Mouse (Mus musculus): ENCODE measurements around the gene Aoah. TPM values are rescaled to one million over a fixed set of nuclear protein-coding genes. Genes with fewer than 3 reads are reported as not detected.
A peak's percentile ranks its signal among the peaks of the same experiment; 100 is the strongest.

Gene Aoah
- polyA plus RNA-seq, 1 experiment from 2014 or later, result 0.44 TPM

GRCm38 (mm10) chr13:20799772-20800171 lies 5.9 kb downstream of the Aoah start:
- no peaks in the 10 kb centered on the region for H3K27me3 ChIP-seq (replicated peaks; ENCODE audit: control insufficient read depth, insufficient read depth, low read length)
- H3K36me3 ChIP-seq (ENCODE audit: control insufficient read depth, insufficient read depth, low read length), result no peaks in the 10 kb centered on the region
- ATAC-seq, result no peak
- H3K4me1 ChIP-seq (ENCODE audit: control insufficient read depth, insufficient read depth, low read length), result no peaks in the 10 kb centered on the region
- 72% methylated on average over 3 of the region's 3 CpGs for WGBS
- no peak for DNase-seq (ENCODE audit: low spot score)
- no peak overlapping the region for H3K9ac ChIP-seq (ENCODE audit: low read length)
- no peaks in the 10 kb centered on the region for H3K9me3 ChIP-seq (replicated peaks; ENCODE audit: control insufficient read depth, low read length)
- no peak overlapping the region for H3K4me3 ChIP-seq (ENCODE audit: low read depth, low read length)
- H3K4me2 ChIP-seq (ENCODE audit: low read length), result no peak overlapping the region
- no peak overlapping the region for H3K27ac ChIP-seq (ENCODE audit: low read depth, low read length)

DNA sequence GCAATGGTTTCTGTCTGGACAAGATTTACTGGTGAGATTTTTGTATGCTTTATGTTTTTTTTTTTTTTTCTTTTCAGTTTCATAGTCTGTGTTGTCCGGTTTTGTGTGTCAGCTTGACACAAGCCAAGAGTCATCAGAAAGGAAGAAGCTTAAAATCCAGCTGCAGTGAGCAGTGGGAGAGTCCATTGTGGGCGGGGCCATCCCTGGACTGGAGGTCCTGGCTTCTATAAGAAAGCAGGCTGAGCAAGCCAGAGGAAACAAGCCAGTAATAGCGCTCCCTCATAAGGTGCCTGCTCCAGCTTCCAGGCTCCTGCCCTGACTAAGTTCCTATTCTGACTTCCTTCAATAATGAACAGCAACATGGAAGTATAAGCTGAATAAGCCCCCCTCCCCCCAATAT lies 6.7 kb downstream of the Aoah start:
- 48% methylated on average over 3 of the region's 3 CpGs for WGBS
- no peak for ATAC-seq

DNA sequence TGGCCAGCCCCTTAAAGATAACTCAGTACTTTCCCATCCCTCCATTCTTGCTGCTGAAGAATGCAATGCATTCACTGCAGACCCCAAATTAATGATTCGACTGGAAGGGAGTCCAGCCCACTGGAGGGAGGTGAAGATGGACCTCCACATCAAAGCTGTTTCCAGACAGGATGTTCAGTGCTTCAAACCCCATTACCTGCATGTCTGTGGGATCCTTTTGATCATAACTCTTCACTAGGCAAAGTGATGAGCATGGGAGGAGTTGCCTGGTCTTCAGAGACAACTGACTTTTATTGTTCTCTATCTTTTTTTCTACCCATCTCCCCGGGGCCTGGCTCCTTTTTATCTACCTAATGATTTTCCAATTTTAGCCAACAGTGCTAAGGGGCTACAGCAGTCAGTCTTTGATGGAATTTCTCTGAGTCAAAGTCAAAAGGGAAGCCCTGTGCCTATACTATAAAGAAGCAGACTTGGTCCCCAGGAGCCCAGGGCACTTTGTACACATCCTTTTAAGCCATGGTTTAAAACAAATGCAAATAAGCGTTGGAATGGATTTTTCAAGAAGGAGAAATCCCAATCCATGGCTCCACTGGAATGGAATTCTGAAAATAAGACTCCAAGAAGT lies 18.0 kb downstream of the Aoah start:
- Histone ChIP-seq H3K27ac (ENCODE audit: low read depth, low read length) (no peak overlapping the region), H3K4me3 (ENCODE audit: low read depth, low read length) (no peak overlapping the region), H3K27me3 (replicated peaks; ENCODE audit: control insufficient read depth, insufficient read depth, low read length) (no peaks in the 10 kb centered on the region), H3K9me3 (replicated peaks; ENCODE audit: control insufficient read depth, low read length) (no peaks in the 10 kb centered on the region), H3K36me3 (ENCODE audit: control insufficient read depth, insufficient read depth, low read length) (no peaks in the 10 kb centered on the region), H3K4me2 (ENCODE audit: low read length) (no peak overlapping the region), H3K9ac (ENCODE audit: low read length) (no peak overlapping the region), H3K4me1 (ENCODE audit: control insufficient read depth, insufficient read depth, low read length) (no peaks in the 10 kb centered on the region; the same call in 1 of the 2 replicates)
- DNase-seq (ENCODE audit: low spot score) (no peak), ATAC-seq (no peak)
- 53% methylated on average over 3 of the region's 3 CpGs for WGBS

More for the DNA sequence above, 6.7 kb downstream of the Aoah start:
- H3K4me1 ChIP-seq (ENCODE audit: control insufficient read depth, insufficient read depth, low read length), result no peaks in the 10 kb centered on the region
- H3K27me3 ChIP-seq (replicated peaks; ENCODE audit: control insufficient read depth, insufficient read depth, low read length), result no peaks in the 10 kb centered on the region
- H3K36me3 ChIP-seq (ENCODE audit: control insufficient read depth, insufficient read depth, low read length), result no peaks in the 10 kb centered on the region
- H3K9me3 ChIP-seq (replicated peaks; ENCODE audit: control insufficient read depth, low read length), result no peaks in the 10 kb centered on the region
- DNase-seq (ENCODE audit: low spot score), result no peak
- no peak overlapping the region for H3K27ac ChIP-seq (ENCODE audit: low read depth, low read length)
- H3K4me3 ChIP-seq (ENCODE audit: low read depth, low read length), result no peak overlapping the region
- no peak overlapping the region for H3K9ac ChIP-seq (ENCODE audit: low read length)
- no peak overlapping the region for H3K4me2 ChIP-seq (ENCODE audit: low read length)

DNA sequence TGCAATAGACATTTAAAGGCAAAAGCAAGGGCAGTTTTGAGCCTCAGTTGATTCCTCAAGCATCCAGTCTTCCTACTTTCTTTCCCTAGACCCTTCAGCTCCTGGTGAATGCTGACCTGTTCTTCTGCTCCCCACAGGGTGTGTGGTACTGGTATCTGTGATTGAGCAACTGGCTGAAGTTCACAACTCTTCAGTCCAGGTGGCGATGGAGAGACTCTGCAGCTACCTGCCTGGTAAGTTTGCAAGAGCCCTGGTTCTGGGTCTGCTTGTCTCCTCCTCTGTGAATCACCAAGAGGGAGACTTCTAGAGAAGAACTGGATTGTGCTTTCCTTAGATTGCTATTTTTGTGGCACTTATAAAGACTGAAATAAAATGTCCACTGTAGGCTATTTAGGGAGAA lies 22.5 kb downstream of the Aoah start:
- DNase-seq (ENCODE audit: low spot score), result no peak
- H3K27ac ChIP-seq (ENCODE audit: low read depth, low read length), result no peak overlapping the region
- no peaks in the 10 kb centered on the region for H3K36me3 ChIP-seq (ENCODE audit: control insufficient read depth, insufficient read depth, low read length)
- H3K9ac ChIP-seq (ENCODE audit: low read length), result no peak overlapping the region
- H3K27me3 ChIP-seq (replicated peaks; ENCODE audit: control insufficient read depth, insufficient read depth, low read length), result no peaks in the 10 kb centered on the region
- H3K9me3 ChIP-seq (replicated peaks; ENCODE audit: control insufficient read depth, low read length), result no peaks in the 10 kb centered on the region
- H3K4me2 ChIP-seq (ENCODE audit: low read length), result no peak overlapping the region
- no peaks in the 10 kb centered on the region; the same call in 1 of the 2 replicates for H3K4me1 ChIP-seq (ENCODE audit: control insufficient read depth, insufficient read depth, low read length)
- no peak overlapping the region for H3K4me3 ChIP-seq (ENCODE audit: low read depth, low read length)
- 62% methylated on average over 1 of the region's 1 CpGs for WGBS
- ATAC-seq, result no peak

GRCm38 (mm10) chr13:20820712-20821328 lies 26.9 kb downstream of the Aoah start:
- ATAC-seq, result no peak
- no peak overlapping the region for H3K4me2 ChIP-seq (ENCODE audit: low read length)
- H3K4me1 ChIP-seq (ENCODE audit: control insufficient read depth, insufficient read depth, low read length), result no peaks in the 10 kb centered on the region
- no peaks in the 10 kb centered on the region for H3K9me3 ChIP-seq (replicated peaks; ENCODE audit: control insufficient read depth, low read length)
- no peaks in the 10 kb centered on the region for H3K27me3 ChIP-seq (replicated peaks; ENCODE audit: control insufficient read depth, insufficient read depth, low read length)
- H3K9ac ChIP-seq (ENCODE audit: low read length), result no peak overlapping the region
- no peak for DNase-seq (ENCODE audit: low spot score)
- H3K36me3 ChIP-seq (ENCODE audit: control insufficient read depth, insufficient read depth, low read length), result no peaks in the 10 kb centered on the region
- 56% methylated on average over 2 of the region's 2 CpGs for WGBS
- H3K4me3 ChIP-seq (ENCODE audit: low read depth, low read length), result no peak overlapping the region
- H3K27ac ChIP-seq (ENCODE audit: low read depth, low read length), result no peak overlapping the region

DNA sequence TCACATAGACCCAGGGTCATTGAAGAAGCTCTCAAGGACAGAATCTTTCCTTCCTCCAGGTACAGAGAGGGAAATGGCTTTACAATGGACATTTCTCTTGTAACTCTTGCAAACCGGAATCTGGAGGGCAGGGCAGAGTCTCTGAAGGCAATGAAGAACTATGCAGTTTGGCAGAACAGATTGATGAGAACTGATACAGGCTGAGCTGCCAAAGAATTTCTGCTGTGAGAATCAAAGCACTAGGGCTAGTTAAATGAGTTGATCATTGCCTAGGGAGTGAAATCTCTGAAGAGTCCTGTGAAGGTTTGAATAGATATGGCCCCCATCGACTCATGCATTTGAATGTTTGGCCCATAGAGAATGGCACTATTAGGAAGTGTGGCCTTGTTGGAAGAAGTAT lies 34.8 kb downstream of the Aoah start:
- no peaks in the 10 kb centered on the region for H3K4me1 ChIP-seq (ENCODE audit: control insufficient read depth, insufficient read depth, low read length)
- no peak overlapping the region for H3K27ac ChIP-seq (ENCODE audit: low read depth, low read length)
- no peak overlapping the region for H3K4me2 ChIP-seq (ENCODE audit: low read length)
- WGBS, result 93% methylated on average over 2 of the region's 2 CpGs
- no peaks in the 10 kb centered on the region for H3K27me3 ChIP-seq (replicated peaks; ENCODE audit: control insufficient read depth, insufficient read depth, low read length)
- H3K4me3 ChIP-seq (ENCODE audit: low read depth, low read length), result no peak overlapping the region
- H3K9ac ChIP-seq (ENCODE audit: low read length), result no peak overlapping the region
- H3K9me3 ChIP-seq (replicated peaks; ENCODE audit: control insufficient read depth, low read length), result no peaks in the 10 kb centered on the region
- DNase-seq (ENCODE audit: low spot score) (no peak), ATAC-seq (no peak)
- no peaks in the 10 kb centered on the region for H3K36me3 ChIP-seq (ENCODE audit: control insufficient read depth, insufficient read depth, low read length)

DNA sequence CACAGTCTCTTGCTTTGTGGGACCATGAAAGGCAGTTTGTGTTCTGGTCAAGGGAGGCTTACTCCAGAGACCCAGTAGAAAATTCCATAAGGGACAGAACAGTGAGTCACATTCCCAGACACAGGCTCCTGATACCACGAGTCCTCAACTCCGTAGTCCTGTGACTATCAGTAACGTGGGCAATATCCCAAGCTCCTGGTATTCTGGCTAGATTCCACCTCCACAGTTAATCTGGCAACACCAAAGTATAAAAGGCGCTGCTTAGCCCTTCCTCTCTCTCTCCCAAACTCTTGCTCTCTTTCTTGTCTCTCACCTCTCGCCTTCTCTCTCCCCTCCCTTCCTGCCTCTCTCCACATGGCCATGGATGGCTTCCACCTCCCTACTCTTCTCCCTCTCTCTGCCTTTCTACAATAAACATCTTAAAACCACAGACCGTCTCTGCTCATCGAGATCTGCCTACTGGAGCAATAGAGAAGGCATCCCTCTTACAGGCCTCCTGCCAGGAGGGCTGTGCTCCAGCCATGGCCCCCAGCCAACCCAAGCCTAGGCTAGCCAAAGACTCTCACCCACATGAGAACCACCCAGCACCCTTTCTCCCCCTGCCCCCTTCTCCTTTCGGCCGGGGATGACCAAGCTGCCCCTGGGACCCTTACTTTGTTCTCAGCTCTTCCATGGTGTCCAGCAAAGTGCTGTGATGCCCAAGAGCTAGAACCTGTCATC lies 35.4 kb downstream of the Aoah start:
- Histone ChIP-seq H3K4me2 (ENCODE audit: low read length) (no peak overlapping the region), H3K4me3 (ENCODE audit: low read depth, low read length) (no peak overlapping the region), H3K9me3 (replicated peaks; ENCODE audit: control insufficient read depth, low read length) (no peaks in the 10 kb centered on the region), H3K4me1 (ENCODE audit: control insufficient read depth, insufficient read depth, low read length) (no peaks in the 10 kb centered on the region), H3K9ac (ENCODE audit: low read length) (no peak overlapping the region), H3K27me3 (replicated peaks; ENCODE audit: control insufficient read depth, insufficient read depth, low read length) (no peaks in the 10 kb centered on the region), H3K36me3 (ENCODE audit: control insufficient read depth, insufficient read depth, low read length) (no peaks in the 10 kb centered on the region), H3K27ac (ENCODE audit: low read depth, low read length) (no peak overlapping the region)
- WGBS, result 88% methylated on average over 9 of the region's 9 CpGs
- ATAC-seq (no peak), DNase-seq (ENCODE audit: low spot score) (no peak)

GRCm38 (mm10) chr13:20855893-20856292 lies 62.0 kb downstream of the Aoah start:
- no peaks in the 10 kb centered on the region for H3K36me3 ChIP-seq (ENCODE audit: control insufficient read depth, insufficient read depth, low read length)
- WGBS, result 58% methylated on average over 3 of the region's 3 CpGs
- DNase-seq (ENCODE audit: low spot score), result peak; percentile 11
- no peak overlapping the region for H3K27ac ChIP-seq (ENCODE audit: low read depth, low read length)
- no peaks in the 10 kb centered on the region for H3K9me3 ChIP-seq (replicated peaks; ENCODE audit: control insufficient read depth, low read length)
- H3K4me1 ChIP-seq (ENCODE audit: control insufficient read depth, insufficient read depth, low read length), result no peaks in the 10 kb centered on the region
- H3K4me2 ChIP-seq (ENCODE audit: low read length), result no peak overlapping the region
- no peak overlapping the region for H3K9ac ChIP-seq (ENCODE audit: low read length)
- H3K27me3 ChIP-seq (replicated peaks; ENCODE audit: control insufficient read depth, insufficient read depth, low read length), result no peaks in the 10 kb centered on the region
- H3K4me3 ChIP-seq (ENCODE audit: low read depth, low read length), result no peak overlapping the region
- ATAC-seq, result no peak; the same call in 1 of the 2 replicates

DNA sequence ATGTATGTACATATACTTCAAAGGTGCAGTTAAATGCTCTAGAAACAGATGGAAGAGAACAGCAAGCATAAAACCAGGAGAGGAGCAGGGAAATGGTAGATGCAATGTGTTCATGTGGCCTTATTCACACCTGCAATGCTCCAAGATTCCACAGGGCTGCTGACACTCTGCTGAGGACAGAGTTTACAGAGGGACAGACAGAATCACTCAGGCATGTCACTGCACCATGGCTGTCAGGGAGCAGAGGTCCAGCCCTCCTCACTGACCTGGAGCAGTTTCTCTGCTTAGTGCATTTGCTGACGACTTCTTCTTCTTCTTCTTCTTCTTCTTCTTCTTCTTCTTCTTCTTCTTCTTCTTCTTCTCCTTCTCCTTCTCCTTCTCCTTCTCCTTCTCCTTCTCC lies 105.5 kb downstream of the Aoah start:
- no peak for DNase-seq (ENCODE audit: low spot score)
- no peaks in the 10 kb centered on the region for H3K36me3 ChIP-seq (ENCODE audit: control insufficient read depth, insufficient read depth, low read length)
- peaks cover 14% of the 10 kb centered on the region for H3K4me1 ChIP-seq (ENCODE audit: control insufficient read depth, insufficient read depth, low read length)
- no peaks in the 10 kb centered on the region for H3K27me3 ChIP-seq (replicated peaks; ENCODE audit: control insufficient read depth, insufficient read depth, low read length)
- WGBS, result 58% methylated on average over 1 of the region's 1 CpGs
- no peaks in the 10 kb centered on the region for H3K9me3 ChIP-seq (replicated peaks; ENCODE audit: control insufficient read depth, low read length)
- no peak overlapping the region for H3K9ac ChIP-seq (ENCODE audit: low read length)
- no peak overlapping the region for H3K4me2 ChIP-seq (ENCODE audit: low read length)
- no peak overlapping the region for H3K27ac ChIP-seq (ENCODE audit: low read depth, low read length)
- ATAC-seq, result no peak
- H3K4me3 ChIP-seq (ENCODE audit: low read depth, low read length), result no peak overlapping the region
